Mouse (Mus musculus) spleen, postnatal 14 days (tissue): ENCODE measurements around the gene Vps37d.
"Not testable (repeated sequence)": the region's sequence is repeated elsewhere in the genome, so short reads cannot be mapped to it uniquely, and the experiment has no call there.

ENCODE experiments used
- DNase-seq, 2 experiments: peaks; one replicate each; pipeline ENCODE4 v3.0.0; 2021 to 2022; ENCODE audit warnings: low spot score in 2 of 2

Vps37d gene

GRCm38 (mm10) chr5:135075655-135076054 is 2.4 kb downstream of the Vps37d start:
- DNase-seq, result no peak

DNA sequence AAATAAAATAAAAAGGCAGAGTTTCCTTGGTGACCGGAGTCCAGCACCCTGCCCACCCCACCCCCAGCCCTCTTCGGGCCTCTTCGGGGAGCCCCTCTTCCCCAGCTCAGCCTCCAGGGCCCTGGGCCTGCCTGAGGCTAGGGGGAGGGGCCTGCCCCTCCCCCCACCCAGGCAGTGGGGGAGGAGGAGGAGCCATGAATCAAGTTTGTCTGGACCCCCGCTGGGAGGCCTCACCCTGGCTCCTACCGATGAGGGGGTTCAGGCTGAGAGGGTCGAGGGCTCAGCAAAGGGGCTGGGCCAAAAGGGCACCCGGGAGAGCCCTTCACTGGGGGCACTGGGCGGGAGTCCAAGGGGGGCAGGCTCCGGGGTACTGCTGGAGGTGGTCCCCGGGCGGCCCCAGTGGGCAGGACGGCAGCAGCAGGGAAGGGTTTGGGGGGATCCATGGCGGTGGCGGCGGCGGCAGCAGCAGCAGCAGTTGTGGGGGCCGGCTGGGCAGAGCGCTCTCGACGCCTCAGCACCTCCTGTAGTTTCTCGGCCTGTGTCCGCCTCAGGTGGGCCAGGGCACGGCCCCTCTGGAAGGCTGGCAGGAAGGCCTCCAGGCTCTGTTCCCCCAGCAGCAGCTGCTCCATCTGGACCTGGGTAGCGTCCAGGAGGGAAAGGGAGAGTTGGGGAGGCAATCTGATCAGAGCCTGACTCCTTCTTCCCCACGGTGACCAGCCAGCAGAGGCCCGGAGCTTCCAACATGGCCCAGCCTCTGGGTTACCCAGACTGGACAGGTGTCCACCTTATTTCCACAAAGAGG is 4.5 kb downstream of the Vps37d start:
- no peak for DNase-seq

GRCm38 (mm10) chr5:135072720-135073119 is 5.3 kb downstream of the Vps37d start:
- DNase-seq, result no peak

DNA sequence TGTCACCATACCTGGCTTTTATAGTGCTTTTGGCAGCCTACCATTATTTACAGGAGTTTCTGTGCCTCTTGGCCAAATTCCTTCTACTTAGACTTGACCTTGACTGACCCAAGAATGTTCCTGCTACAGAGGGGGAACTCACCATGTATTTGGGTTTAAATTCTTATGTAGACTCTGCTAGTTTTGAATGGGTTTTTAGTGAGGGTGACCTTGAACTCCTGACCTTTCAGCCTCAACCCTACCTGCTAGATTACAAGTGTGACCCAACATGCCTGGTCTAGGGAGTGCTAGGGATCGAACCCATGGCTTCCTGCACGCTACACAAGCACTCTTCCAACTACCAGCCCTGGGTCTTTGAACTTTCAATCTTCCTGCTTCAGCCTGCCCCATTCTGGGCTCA is 6.0 kb downstream of the Vps37d start:
- DNase-seq, result no peak

DNA sequence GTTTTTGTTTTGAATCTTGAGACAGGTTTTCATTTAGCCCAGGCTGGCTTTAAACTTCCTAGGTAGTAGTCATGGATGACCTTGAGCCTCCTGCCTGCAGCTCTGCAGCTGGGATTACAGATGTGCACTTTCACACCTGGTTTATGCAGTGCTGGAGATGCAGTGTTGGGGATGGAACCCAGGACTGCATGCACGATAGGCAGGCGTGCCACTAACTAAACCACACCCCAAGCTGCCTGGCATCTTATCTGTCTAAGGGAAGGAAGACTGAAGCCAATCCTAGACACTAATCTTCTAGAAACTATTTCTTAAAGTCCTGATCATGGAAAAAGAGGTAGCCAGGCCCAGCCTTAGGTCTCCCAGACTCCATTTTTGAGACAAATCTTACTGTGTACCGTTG is 7.6 kb downstream of the Vps37d start:
- DNase-seq, result no peak

DNA sequence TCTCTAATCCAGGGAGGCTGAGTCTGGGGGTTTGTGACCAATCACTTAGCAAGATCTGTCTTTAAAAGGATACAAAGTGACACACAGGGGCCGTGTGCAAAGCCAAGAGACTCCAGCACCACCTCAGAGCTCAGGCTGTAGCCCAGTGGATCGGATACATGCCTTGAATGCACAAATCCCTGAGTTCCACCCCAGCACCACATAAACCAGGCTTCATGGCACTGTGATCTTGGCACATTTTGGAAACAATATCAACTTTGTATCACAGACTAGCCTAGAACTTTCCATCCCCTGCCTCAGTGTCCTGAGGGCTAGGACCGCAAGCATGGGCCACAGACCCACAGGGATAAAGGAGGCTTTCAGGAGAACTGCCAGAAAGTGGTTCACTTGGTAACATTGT is 12.1 kb downstream of the Vps37d start:
- DNase-seq, result no peak

GRCm38 (mm10) chr5:135064909-135065446 is 13.1 kb downstream of the Vps37d start, which contains the start of gene Bud23:
Gene Bud23, minus strand, starts transcription at chr5:135064959.
- not testable (repeated sequence) for DNase-seq

GRCm38 (mm10) chr5:135064382-135064766 is 13.7 kb downstream of the Vps37d start:
- no peak for DNase-seq

DNA sequence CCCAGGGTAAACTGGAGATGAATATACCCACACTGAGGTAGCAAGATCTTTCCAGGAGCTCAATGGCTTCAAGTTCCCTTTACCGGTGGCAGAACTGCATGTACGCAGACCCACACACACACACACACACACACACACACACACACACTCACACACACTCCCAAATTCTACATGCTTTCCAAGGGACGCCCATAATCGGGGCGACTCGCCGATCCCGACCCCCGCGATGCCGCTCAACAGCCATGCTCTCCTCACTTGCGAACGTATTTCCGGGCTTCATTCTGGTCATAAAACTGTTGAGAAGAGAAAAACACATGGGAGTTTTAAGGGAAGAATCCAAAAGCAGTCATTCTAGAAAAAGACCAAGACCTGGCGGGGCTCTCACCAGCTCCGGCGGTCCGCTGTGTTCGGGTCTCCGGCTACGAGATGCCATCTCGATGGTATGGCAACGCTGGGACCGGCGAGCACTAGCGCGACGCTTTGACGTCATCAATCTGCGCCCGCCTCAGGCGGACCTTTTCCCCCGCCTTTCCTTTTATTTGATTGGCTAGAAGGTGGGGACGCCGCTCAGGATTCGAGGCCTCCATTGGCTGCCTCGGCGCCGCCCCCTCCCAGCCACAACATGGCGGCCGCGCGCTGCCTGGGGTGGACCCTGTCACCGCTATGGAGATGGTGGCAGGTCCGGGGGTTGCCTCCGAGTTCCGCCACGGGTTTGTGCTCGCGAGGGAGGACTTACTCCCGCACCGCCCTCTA is 14.3 kb downstream of the Vps37d start, which contains the start of gene Dnajc30:
TSS of gene Dnajc30 (plus strand) at position 574 of the 753 bp plus-strand sequence.
- peak; percentile 93 to 97 for DNase-seq

DNA sequence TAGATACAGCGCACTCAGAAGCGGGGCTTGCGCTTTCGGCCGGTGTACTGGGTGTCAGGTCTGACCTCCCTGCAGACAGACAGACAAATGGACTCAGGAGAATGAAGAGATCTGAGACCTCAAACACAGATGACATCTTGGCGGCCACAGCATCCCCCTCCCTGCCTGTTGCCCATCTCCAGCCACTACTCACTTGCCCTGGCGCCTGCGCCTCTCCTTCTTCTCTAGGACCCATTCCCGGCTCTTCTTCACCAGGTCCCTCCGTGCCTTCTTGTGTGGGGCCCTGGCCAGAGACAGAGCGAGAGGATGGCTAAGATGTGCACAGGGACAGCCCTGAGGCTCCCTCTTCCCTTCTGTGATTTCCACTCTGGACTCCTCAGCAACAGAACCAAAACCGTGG is 24.7 kb downstream of the Vps37d start:
- DNase-seq, result no peak

- DNase-seq, result not testable (repeated sequence)
Measured at GRCm38 (mm10) chr5:135049268-135049667, 28.8 kb downstream of the Vps37d start.

DNA sequence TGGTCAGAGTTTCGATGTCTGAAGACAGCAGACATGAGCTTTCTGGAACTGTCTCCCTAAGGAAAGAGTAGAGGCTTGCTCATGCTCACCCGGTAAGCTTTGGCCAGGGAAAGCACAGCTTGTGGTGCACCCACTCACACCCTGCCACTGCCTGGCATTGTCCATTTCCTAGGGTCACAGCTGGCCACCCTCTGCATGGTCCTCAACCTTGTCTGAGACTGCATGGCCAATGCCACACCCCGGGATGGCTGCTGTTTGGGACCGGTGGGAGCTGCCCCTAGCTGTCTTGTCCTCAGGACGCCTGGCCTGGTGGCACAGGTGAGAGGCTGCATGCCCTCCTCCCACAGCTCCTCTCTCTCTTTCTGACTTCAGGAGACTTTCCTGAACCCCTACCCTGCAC is 29.5 kb downstream of the Vps37d start:
- no peak for DNase-seq

- DNase-seq, result no peak
Measured at GRCm38 (mm10) chr5:135044575-135044974, 33.5 kb downstream of the Vps37d start.

DNA sequence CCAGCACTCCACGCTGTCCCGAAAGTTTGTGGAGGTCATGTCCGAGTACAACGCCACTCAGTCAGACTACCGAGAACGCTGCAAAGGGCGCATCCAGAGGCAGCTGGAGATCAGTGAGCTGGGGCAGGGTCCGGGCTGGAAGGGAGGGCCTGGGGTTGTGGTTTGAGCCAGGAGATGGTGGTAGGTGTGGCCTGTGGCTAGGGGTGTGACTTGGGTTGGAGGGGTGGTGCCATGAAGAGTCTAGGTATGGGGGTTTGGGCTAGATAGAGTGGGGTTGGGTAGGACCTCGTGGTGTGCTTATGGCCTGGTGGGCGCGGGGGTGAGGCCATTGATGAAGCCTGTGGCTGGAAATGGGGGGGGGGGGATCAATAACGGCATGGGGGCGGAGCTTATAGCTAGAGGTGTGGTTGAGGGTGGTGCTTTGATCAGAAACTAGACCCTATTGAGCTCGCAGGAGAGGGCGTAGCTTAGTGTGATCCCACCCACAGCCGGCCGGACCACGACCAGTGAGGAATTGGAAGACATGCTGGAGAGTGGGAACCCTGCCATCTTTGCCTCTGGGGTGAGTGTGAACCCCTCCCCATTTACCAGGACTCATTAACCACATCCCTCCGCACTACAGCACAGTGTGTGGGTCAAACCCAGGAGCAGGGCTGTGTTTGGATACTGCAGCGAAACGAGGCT is 35.8 kb downstream of the Vps37d start:
- DNase-seq, result no peak

DNA sequence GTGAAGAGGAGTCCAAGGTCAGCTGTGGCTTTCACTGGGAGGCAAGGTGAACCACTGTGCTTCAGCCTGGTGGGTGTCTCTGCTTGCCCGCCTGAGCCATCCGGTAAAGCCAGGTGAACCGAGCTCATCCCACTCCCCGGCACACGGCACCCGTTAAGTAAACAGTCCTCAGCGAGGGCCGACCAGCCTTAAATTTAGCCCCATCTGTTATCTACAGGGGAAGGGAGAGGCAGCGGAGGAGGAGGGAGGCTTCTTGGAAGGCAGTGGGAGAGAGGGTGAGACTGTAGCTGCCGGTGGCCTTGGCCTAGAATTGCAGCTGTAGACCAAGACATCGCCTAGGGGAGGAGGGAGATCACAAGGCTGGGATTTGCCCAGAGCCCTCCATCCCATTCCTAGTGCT is 37.3 kb downstream of the Vps37d start:
- no peak for DNase-seq

- no peak for DNase-seq
Measured at GRCm38 (mm10) chr5:135040059-135040458, 38.0 kb downstream of the Vps37d start.

GRCm38 (mm10) chr5:135039541-135039940 is 38.5 kb downstream of the Vps37d start:
- DNase-seq, result no peak

DNA sequence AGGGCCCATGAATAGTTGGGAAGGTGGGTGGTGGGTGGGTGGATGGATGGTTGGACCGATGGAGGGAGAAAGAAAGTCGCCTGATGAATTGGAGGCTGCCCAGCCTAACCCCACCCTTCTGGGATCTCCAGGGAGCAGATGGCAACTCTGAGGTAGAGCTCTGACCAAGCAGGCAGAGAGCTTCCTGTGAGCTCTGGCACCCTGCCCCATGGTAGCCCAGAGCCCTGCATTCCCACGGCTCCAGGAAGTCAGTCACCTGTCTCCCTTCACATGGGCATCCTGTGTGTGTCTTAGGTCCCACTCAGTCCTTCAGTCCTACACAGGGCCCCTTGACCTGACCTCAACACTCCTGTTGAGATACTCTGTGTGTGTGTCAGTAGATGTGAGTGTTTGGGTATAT is 40.1 kb downstream of the Vps37d start:
- no peak for DNase-seq

GRCm38 (mm10) chr5:135035608-135036359 is 42.3 kb downstream of the Vps37d start:
- DNase-seq, result no peak

GRCm38 (mm10) chr5:135034593-135034992 is 43.5 kb downstream of the Vps37d start:
- DNase-seq, result no peak

DNA sequence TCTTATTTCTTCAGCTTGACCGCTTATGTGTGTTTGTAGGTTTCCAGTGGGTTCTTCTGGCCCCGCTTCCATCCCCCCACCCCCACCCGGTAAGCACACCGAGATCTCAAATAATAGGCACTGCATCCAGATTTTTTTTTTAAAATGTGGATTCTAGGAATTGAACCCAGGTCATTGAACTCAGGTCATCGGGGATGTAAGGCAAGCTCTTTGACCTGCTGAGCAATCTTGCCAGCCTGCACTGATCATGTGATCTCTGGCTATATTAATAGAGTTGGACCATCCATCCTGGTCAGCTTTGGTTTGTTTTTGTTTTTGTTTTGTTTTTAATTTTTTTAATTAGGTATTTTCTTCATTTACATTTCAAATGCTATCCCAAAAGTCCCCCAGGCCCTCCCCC is 45.5 kb downstream of the Vps37d start:
- DNase-seq, result no peak
